In the genomic region with DNA sequence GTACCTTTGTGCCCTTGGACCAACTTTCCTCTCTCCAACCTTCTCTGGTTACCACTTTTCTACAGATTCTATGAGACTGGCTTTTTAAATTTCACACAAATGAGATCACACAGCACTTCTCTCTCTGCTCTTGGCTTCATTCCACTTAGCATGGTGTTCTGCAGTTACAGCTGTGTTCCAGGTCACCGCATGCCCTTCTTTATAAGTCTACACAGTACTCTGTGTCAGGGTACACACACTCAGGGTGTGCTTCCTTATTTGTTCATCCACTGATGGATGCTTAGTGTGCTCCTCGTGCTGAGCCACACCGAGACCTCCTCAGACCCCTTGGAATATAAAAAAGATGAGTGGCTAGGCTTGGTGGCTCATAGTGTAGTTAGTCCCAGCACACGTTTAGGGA, we compare ENCODE assay signal across 13 mouse cellular contexts.
"Had no signal": no experiment of that assay in that cellular context is flagged by ENCODE, and none has a peak within 500 bp of the region (broad histone marks: within the 10 kb centered on the region; RNA-seq: fewer than 3 reads in every experiment).

No protein-coding gene starts in this region.

- H3K9ac ChIP-seq: intestine, embryonic 15.5 days; limb, embryonic 13.5 days; midbrain, embryonic 12.5 days; neural tube, embryonic 15.5 days had no signal

- H3K4me2 ChIP-seq: intestine, embryonic 15.5 days; limb, embryonic 13.5 days; midbrain, embryonic 12.5 days; neural tube, embryonic 15.5 days had no signal

- H3K27me3 ChIP-seq: intestine, embryonic 15.5 days; limb, embryonic 13.5 days; neural tube, embryonic 15.5 days had no signal

- H3K36me3 ChIP-seq: intestine, embryonic 15.5 days; limb, embryonic 13.5 days; midbrain, embryonic 12.5 days; neural tube, embryonic 15.5 days had no signal

- H3K4me3 ChIP-seq: intestine, embryonic 15.5 days; limb, embryonic 13.5 days; midbrain, embryonic 12.5 days; neural tube, embryonic 15.5 days had no signal

- DNase-seq: kidney, adult 18-20 months; kidney, postnatal 10 days; left cerebral cortex, postnatal 4 days; lung, adult 18-20 months; lung, postnatal 10 days; lung, postnatal 4 days; right cerebral cortex, adult 18-20 months; right cerebral cortex, postnatal 25 days; thymus, postnatal 36 days had no signal

- H3K9me3 ChIP-seq: intestine, embryonic 15.5 days; limb, embryonic 13.5 days; midbrain, embryonic 12.5 days; neural tube, embryonic 15.5 days had no signal

- H3K27ac ChIP-seq: intestine, embryonic 15.5 days; limb, embryonic 13.5 days; midbrain, embryonic 12.5 days had no signal

- ATAC-seq: intestine, embryonic 15.5 days had no signal
